Mouse (Mus musculus) CH12.LX (cell line): ENCODE data around the gene Ccdc88b.

Experiments used
- CTCF ChIP-seq, 2 experiments: IDR thresholded peaks in 1 of 2; conservative IDR thresholded peaks in 1 of 2; 2 replicates each; pipeline ENCODE4 v1.5.1; 2011 to 2012; ENCODE audit warnings: low read depth in 2 of 2, low read length in 2 of 2, improper control_type of control experiment in 1 of 2, inconsistent platforms in 1 of 2, mild to moderate bottlenecking in 1 of 2, moderate library complexity in 1 of 2
- USF2 ChIP-seq: conservative IDR thresholded peaks from 2 replicates; pipeline ENCODE4 v1.6.1; 2011; ENCODE audit warnings: low read depth, low read length, improper control_type of control experiment

GRCm38 (mm10) chr19:6840475-6841291 is 17.3 kb downstream of the Ccdc88b start, which contains the start of gene Rps6ka4:
- TF ChIP-seq CTCF (conservative IDR thresholded peaks at IDR 0.05 in 1 of 2, IDR thresholded peaks at IDR 0.05 in 1 of 2; ENCODE audit: low read depth in 2 of 2, low read length in 2 of 2) = no peak
- TF ChIP-seq USF2 = no peak
